Mouse (Mus musculus): ENCODE data around the gene Stum.

Gene Stum

GRCm38 (mm10) chr1:180417118-180417517 lies 66.2 kb downstream of the Stum start:
- in situ Hi-C loops (cut with MboI; ENCODE audit: low pct_unique_long_range_greater_than_20kb in 1 of 2, low sequenced_read_pairs in 2 of 2, unreplicated experiment in 1 of 2) = loop anchor here in 1 of 2 experiments (25.0 kb wide), 1 partner anchor 555 kb away; no protein-coding TSS in a partner anchor

- in situ Hi-C loops (cut with MboI; ENCODE audit: low pct_unique_long_range_greater_than_20kb in 1 of 2, low sequenced_read_pairs in 2 of 2, unreplicated experiment in 1 of 2) = loop anchor here in 1 of 2 experiments (25.0 kb wide), 1 partner anchor 554 kb away; no protein-coding TSS in a partner anchor
Measured at GRCm38 (mm10) chr1:180415836-180416235, 67.5 kb downstream of the Stum start.

GRCm38 (mm10) chr1:180415064-180415463 lies 68.2 kb downstream of the Stum start:
- in situ Hi-C loops (cut with MboI; ENCODE audit: low pct_unique_long_range_greater_than_20kb in 1 of 2, low sequenced_read_pairs in 2 of 2, unreplicated experiment in 1 of 2) = loop anchor here in 1 of 2 experiments (25.0 kb wide), 1 partner anchor 553 kb away; no protein-coding TSS in a partner anchor

- in situ Hi-C loops (cut with MboI; ENCODE audit: low pct_unique_long_range_greater_than_20kb in 1 of 2, low sequenced_read_pairs in 2 of 2, unreplicated experiment in 1 of 2) = loop anchor here in 1 of 2 experiments (25.0 kb wide), 1 partner anchor 548 kb away; no protein-coding TSS in a partner anchor
Measured at GRCm38 (mm10) chr1:180410306-180410705, 73.0 kb downstream of the Stum start.

GRCm38 (mm10) chr1:180409771-180410170 lies 73.5 kb downstream of the Stum start:
- in situ Hi-C loops (cut with MboI; ENCODE audit: low pct_unique_long_range_greater_than_20kb in 1 of 2, low sequenced_read_pairs in 2 of 2, unreplicated experiment in 1 of 2) = loop anchor here (5.0 to 25.0 kb wide), 3 partner anchors 135 to 547 kb away; partner anchors contain the start of gene Psen2 (in 1 of the 2)

- in situ Hi-C loops (cut with MboI; ENCODE audit: low pct_unique_long_range_greater_than_20kb in 1 of 2, low sequenced_read_pairs in 2 of 2, unreplicated experiment in 1 of 2) = loop anchor here (5.0 to 25.0 kb wide), 3 partner anchors 134 to 547 kb away; partner anchors contain the start of gene Psen2 (in 1 of the 2)
Measured at GRCm38 (mm10) chr1:180408832-180409231, 74.5 kb downstream of the Stum start.

- in situ Hi-C loops (cut with MboI; ENCODE audit: low pct_unique_long_range_greater_than_20kb in 1 of 2, low sequenced_read_pairs in 2 of 2, unreplicated experiment in 1 of 2) = loop anchor here (5.0 to 25.0 kb wide), 3 partner anchors 133 to 546 kb away; partner anchors contain the start of gene Psen2 (in 1 of the 2)
Measured at GRCm38 (mm10) chr1:180407727-180408719, 75.3 kb downstream of the Stum start.

GRCm38 (mm10) chr1:180407171-180407671 lies 76.1 kb downstream of the Stum start:
- in situ Hi-C loops (cut with MboI; ENCODE audit: low pct_unique_long_range_greater_than_20kb in 1 of 2, low sequenced_read_pairs in 2 of 2, unreplicated experiment in 1 of 2) = loop anchor here (5.0 to 25.0 kb wide), 3 partner anchors 132 to 545 kb away; partner anchors contain the start of gene Psen2 (in 1 of the 2)

- in situ Hi-C loops (cut with MboI; ENCODE audit: low pct_unique_long_range_greater_than_20kb in 1 of 2, low sequenced_read_pairs in 2 of 2, unreplicated experiment in 1 of 2) = loop anchor here (5.0 to 25.0 kb wide), 3 partner anchors 132 to 544 kb away; partner anchors contain the start of gene Psen2 (in 1 of the 2)
Measured at GRCm38 (mm10) chr1:180406336-180407035, 76.8 kb downstream of the Stum start.

- in situ Hi-C loops (cut with MboI; ENCODE audit: low pct_unique_long_range_greater_than_20kb in 1 of 2, low sequenced_read_pairs in 2 of 2, unreplicated experiment in 1 of 2) = loop anchor here (5.0 to 25.0 kb wide), 3 partner anchors 131 to 543 kb away; partner anchors contain the start of gene Psen2 (in 1 of the 2)
Measured at GRCm38 (mm10) chr1:180405576-180406335, 77.5 kb downstream of the Stum start.

GRCm38 (mm10) chr1:180404706-180405105 lies 78.6 kb downstream of the Stum start:
- in situ Hi-C loops (cut with MboI; ENCODE audit: low pct_unique_long_range_greater_than_20kb in 1 of 2, low sequenced_read_pairs in 2 of 2, unreplicated experiment in 1 of 2) = loop anchor here (5.0 to 25.0 kb wide), 3 partner anchors 130 to 542 kb away; partner anchors contain the start of gene Psen2 (in 1 of the 2)

GRCm38 (mm10) chr1:180403694-180404606 lies 79.4 kb downstream of the Stum start:
- in situ Hi-C loops (cut with MboI; ENCODE audit: low pct_unique_long_range_greater_than_20kb in 1 of 2, low sequenced_read_pairs in 2 of 2, unreplicated experiment in 1 of 2) = loop anchor here in 1 of 2 experiments (10.0 to 25.0 kb wide), 2 partner anchors 129 to 542 kb away; no protein-coding TSS in a partner anchor

GRCm38 (mm10) chr1:180403357-180403693 lies 80.0 kb downstream of the Stum start:
- in situ Hi-C loops (cut with MboI; ENCODE audit: low pct_unique_long_range_greater_than_20kb in 1 of 2, low sequenced_read_pairs in 2 of 2, unreplicated experiment in 1 of 2) = loop anchor here in 1 of 2 experiments (10.0 to 25.0 kb wide), 2 partner anchors 129 to 541 kb away; no protein-coding TSS in a partner anchor

GRCm38 (mm10) chr1:180402481-180403081 lies 80.7 kb downstream of the Stum start:
- in situ Hi-C loops (cut with MboI; ENCODE audit: low pct_unique_long_range_greater_than_20kb in 1 of 2, low sequenced_read_pairs in 2 of 2, unreplicated experiment in 1 of 2) = loop anchor here in 1 of 2 experiments (10.0 to 25.0 kb wide), 2 partner anchors 128 to 540 kb away; no protein-coding TSS in a partner anchor

GRCm38 (mm10) chr1:180401725-180402124 lies 81.6 kb downstream of the Stum start:
- in situ Hi-C loops (cut with MboI; ENCODE audit: low pct_unique_long_range_greater_than_20kb in 1 of 2, low sequenced_read_pairs in 2 of 2, unreplicated experiment in 1 of 2) = loop anchor here in 1 of 2 experiments (10.0 to 25.0 kb wide), 2 partner anchors 127 to 539 kb away; no protein-coding TSS in a partner anchor
